Mouse (Mus musculus): ENCODE results near the gene Slc25a18. TPM values are rescaled to one million over a fixed set of nuclear protein-coding genes. Genes with fewer than 3 reads are reported as not detected.

Gene Slc25a18
- polyA plus RNA-seq, 1 experiment from 2014 or later: 0.17 TPM

DNA sequence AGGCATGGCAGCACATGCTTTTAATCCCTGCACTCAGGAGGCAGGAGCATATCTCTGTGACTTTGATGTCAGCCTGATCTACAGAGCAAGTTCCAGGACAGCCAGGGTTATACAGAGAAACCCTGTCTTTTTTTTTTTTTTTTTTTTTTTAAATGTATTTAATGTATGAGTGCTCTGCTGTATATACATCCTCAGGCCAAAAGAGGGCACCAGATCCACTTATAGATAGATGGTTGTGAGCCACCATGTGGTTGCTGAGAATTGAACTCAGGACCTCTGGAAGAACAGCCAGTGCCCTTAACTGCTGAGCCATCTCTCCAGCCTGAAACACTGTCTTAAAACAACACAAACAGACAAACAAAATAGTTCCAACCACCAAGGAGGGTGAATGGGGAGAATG is 15.5 kb downstream of the Slc25a18 start:
- peaks cover 31% of the 10 kb centered on the region for H3K4me1 ChIP-seq (ENCODE audit: control insufficient read depth, low read depth, low read length)
- peaks cover 23% of the 10 kb centered on the region for H3K36me3 ChIP-seq (ENCODE audit: control insufficient read depth, insufficient read depth)
- no peak overlapping the region for H3K27ac ChIP-seq (ENCODE audit: low read length)

GRCm38 (mm10) chr6:120790153-120790552 is 16.8 kb downstream of the Slc25a18 start:
- Histone ChIP-seq H3K9ac (ENCODE audit: low read depth, low read length) (no peak overlapping the region), H3K4me2 (ENCODE audit: low read depth, low read length) (no peak overlapping the region), H3K36me3 (ENCODE audit: control insufficient read depth, insufficient read depth) (peaks cover 35% of the 10 kb centered on the region), H3K4me1 (ENCODE audit: control insufficient read depth, low read depth, low read length) (peaks cover 27% of the 10 kb centered on the region), H3K9me3 (replicated peaks; ENCODE audit: control insufficient read depth, low read length) (no peaks in the 10 kb centered on the region), H3K4me3 (ENCODE audit: low read depth, low read length) (no peak overlapping the region), H3K27ac (ENCODE audit: low read length) (no peak overlapping the region), H3K27me3 (ENCODE audit: control insufficient read depth, insufficient read depth, low read depth, low read length) (no peaks in the 10 kb centered on the region)
- ATAC-seq (ENCODE audit: low read depth): peak; percentile 77
- 62% methylated on average over 10 of the region's 11 CpGs for WGBS (ENCODE audit: insufficient replicate concordance)

More for the DNA sequence above, 15.5 kb downstream of the Slc25a18 start:
- no peak overlapping the region for H3K4me2 ChIP-seq (ENCODE audit: low read depth, low read length)
- no peaks in the 10 kb centered on the region for H3K9me3 ChIP-seq (replicated peaks; ENCODE audit: control insufficient read depth, low read length)
- H3K4me3 ChIP-seq (ENCODE audit: low read depth, low read length): no peak overlapping the region
- H3K27me3 ChIP-seq (ENCODE audit: control insufficient read depth, insufficient read depth, low read depth, low read length): no peaks in the 10 kb centered on the region
- ATAC-seq (ENCODE audit: low read depth): no peak
- H3K9ac ChIP-seq (ENCODE audit: low read depth, low read length): no peak overlapping the region

- H3K9ac ChIP-seq (ENCODE audit: low read depth, low read length): no peak overlapping the region
- peaks cover 41% of the 10 kb centered on the region for H3K36me3 ChIP-seq (ENCODE audit: control insufficient read depth, insufficient read depth)
- H3K4me3 ChIP-seq (ENCODE audit: low read depth, low read length): no peak overlapping the region
- no peaks in the 10 kb centered on the region for H3K9me3 ChIP-seq (replicated peaks; ENCODE audit: control insufficient read depth, low read length)
- no peak overlapping the region for H3K27ac ChIP-seq (ENCODE audit: low read length)
- peaks cover 27% of the 10 kb centered on the region for H3K4me1 ChIP-seq (ENCODE audit: control insufficient read depth, low read depth, low read length)
- ATAC-seq (ENCODE audit: low read depth): no peak
- 71% methylated on average over 5 of the region's 5 CpGs for WGBS (ENCODE audit: insufficient replicate concordance)
- no peaks in the 10 kb centered on the region for H3K27me3 ChIP-seq (ENCODE audit: control insufficient read depth, insufficient read depth, low read depth, low read length)
- H3K4me2 ChIP-seq (ENCODE audit: low read depth, low read length): no peak overlapping the region
These were observed 17.3 kb downstream of the Slc25a18 start for GRCm38 (mm10) chr6:120790717-120791116.

DNA sequence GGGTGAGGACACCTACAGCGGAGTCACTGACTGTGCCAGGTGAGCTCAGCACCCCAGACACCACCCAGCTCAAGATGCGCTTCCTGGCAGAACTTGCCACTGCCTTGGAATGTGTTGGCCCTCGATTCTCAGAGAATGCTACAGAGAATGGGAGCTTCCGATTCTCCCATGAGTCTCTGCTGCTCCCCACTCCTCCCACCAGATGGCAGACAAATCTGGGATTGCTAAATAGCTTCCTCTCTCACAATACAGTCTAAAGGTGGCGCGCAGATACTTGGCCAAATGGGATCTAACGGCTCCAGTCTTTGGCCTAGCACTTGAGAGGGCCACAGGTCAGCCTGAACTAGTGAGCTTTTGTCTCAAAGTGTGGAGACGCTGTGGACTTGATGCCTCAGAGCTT is 19.6 kb downstream of the Slc25a18 start:
- Histone ChIP-seq H3K27ac (ENCODE audit: low read length) (no peak overlapping the region), H3K4me3 (ENCODE audit: low read depth, low read length) (no peak overlapping the region), H3K9ac (ENCODE audit: low read depth, low read length) (no peak overlapping the region), H3K27me3 (ENCODE audit: control insufficient read depth, insufficient read depth, low read depth, low read length) (no peaks in the 10 kb centered on the region), H3K9me3 (replicated peaks; ENCODE audit: control insufficient read depth, low read length) (no peaks in the 10 kb centered on the region), H3K4me1 (ENCODE audit: control insufficient read depth, low read depth, low read length) (peaks cover 21% of the 10 kb centered on the region), H3K36me3 (ENCODE audit: control insufficient read depth, insufficient read depth) (peaks cover 62% of the 10 kb centered on the region), H3K4me2 (ENCODE audit: low read depth, low read length) (no peak overlapping the region)
- no peak for ATAC-seq (ENCODE audit: low read depth)
- WGBS (ENCODE audit: insufficient replicate concordance): 84% methylated on average over 8 of the region's 8 CpGs

GRCm38 (mm10) chr6:120795422-120796086 is 22.2 kb downstream of the Slc25a18 start:
- H3K9me3 ChIP-seq (replicated peaks; ENCODE audit: control insufficient read depth, low read length): no peaks in the 10 kb centered on the region
- H3K27ac ChIP-seq (ENCODE audit: low read length): no peak overlapping the region
- no peak for ATAC-seq (ENCODE audit: low read depth)
- no peaks in the 10 kb centered on the region for H3K27me3 ChIP-seq (ENCODE audit: control insufficient read depth, insufficient read depth, low read depth, low read length)
- H3K36me3 ChIP-seq (ENCODE audit: control insufficient read depth, insufficient read depth): peaks cover 85% of the 10 kb centered on the region
- peaks cover 6% of the 10 kb centered on the region for H3K4me1 ChIP-seq (ENCODE audit: control insufficient read depth, low read depth, low read length)
- H3K4me2 ChIP-seq (ENCODE audit: low read depth, low read length): no peak overlapping the region
- WGBS (ENCODE audit: insufficient replicate concordance): 22% methylated on average over 5 of the region's 5 CpGs
- H3K9ac ChIP-seq (ENCODE audit: low read depth, low read length): no peak overlapping the region
- H3K4me3 ChIP-seq (ENCODE audit: low read depth, low read length): no peak overlapping the region

DNA sequence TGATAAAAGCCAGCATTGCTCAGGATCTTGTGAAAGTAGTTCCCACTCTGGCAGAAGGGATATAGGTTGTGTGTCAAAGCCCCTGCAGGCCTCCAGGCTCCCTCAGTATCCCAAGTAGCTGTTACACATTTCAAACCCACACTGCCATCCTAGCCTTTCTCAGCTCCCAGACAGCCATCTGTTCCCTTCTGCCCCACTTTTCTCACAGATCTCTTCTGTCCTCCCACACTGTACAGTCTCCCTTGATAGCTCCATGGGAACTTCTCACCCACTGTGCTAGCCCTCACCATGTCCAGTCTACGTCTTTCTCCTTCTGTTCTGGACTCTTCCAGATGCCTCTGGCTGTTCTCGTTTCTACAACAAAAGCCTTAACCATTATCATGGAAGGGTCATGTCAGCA is 22.7 kb downstream of the Slc25a18 start:
- H3K27ac ChIP-seq (ENCODE audit: low read length): no peak overlapping the region
- H3K36me3 ChIP-seq (ENCODE audit: control insufficient read depth, insufficient read depth): peaks cover 91% of the 10 kb centered on the region
- H3K4me2 ChIP-seq (ENCODE audit: low read depth, low read length): no peak overlapping the region
- H3K4me1 ChIP-seq (ENCODE audit: control insufficient read depth, low read depth, low read length): peaks cover under 1% of the 10 kb centered on the region
- 72% methylated on average over 2 of the region's 2 CpGs for WGBS (ENCODE audit: insufficient replicate concordance)
- H3K9ac ChIP-seq (ENCODE audit: low read depth, low read length): no peak overlapping the region
- no peak overlapping the region for H3K4me3 ChIP-seq (ENCODE audit: low read depth, low read length)
- H3K9me3 ChIP-seq (replicated peaks; ENCODE audit: control insufficient read depth, low read length): no peaks in the 10 kb centered on the region
- H3K27me3 ChIP-seq (ENCODE audit: control insufficient read depth, insufficient read depth, low read depth, low read length): no peaks in the 10 kb centered on the region
- no peak for ATAC-seq (ENCODE audit: low read depth)

- ATAC-seq (ENCODE audit: low read depth): no peak
- Histone ChIP-seq H3K9ac (ENCODE audit: low read depth, low read length) (no peak overlapping the region), H3K4me3 (ENCODE audit: low read depth, low read length) (no peak overlapping the region), H3K4me2 (ENCODE audit: low read depth, low read length) (no peak overlapping the region), H3K9me3 (replicated peaks; ENCODE audit: control insufficient read depth, low read length) (no peaks in the 10 kb centered on the region), H3K36me3 (ENCODE audit: control insufficient read depth, insufficient read depth) (peaks cover 94% of the 10 kb centered on the region), H3K27me3 (ENCODE audit: control insufficient read depth, insufficient read depth, low read depth, low read length) (no peaks in the 10 kb centered on the region), H3K27ac (ENCODE audit: low read length) (no peak overlapping the region), H3K4me1 (ENCODE audit: control insufficient read depth, low read depth, low read length) (no peaks in the 10 kb centered on the region; the same call in 1 of the 2 replicates)
- WGBS (ENCODE audit: insufficient replicate concordance): 83% methylated on average over 7 of the region's 7 CpGs
These were observed 24.6 kb downstream of the Slc25a18 start for GRCm38 (mm10) chr6:120798019-120798418.

DNA sequence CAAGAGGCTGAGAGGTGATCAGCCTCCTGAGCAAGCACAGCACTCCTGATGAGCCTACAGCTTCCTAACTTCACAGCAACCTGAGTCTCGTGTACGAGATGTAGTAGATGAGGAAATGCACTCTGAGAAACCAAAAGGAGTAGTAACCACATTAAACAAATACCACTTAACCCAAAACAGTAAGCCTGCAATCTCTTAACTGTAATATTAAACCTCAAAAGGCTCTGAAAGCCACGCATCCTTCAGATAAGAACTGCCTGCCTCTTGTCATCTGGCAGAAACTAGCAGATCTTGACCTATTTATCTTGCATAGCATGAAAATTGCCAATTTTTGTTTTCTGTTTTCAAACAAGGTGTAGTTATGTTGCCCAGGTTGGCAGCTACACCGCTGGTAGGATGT is 25.5 kb downstream of the Slc25a18 start:
- Histone ChIP-seq H3K4me2 (ENCODE audit: low read depth, low read length) (no peak overlapping the region), H3K36me3 (ENCODE audit: control insufficient read depth, insufficient read depth) (peaks cover 94% of the 10 kb centered on the region), H3K4me1 (ENCODE audit: control insufficient read depth, low read depth, low read length) (no peaks in the 10 kb centered on the region), H3K27me3 (ENCODE audit: control insufficient read depth, insufficient read depth, low read depth, low read length) (no peaks in the 10 kb centered on the region), H3K9me3 (replicated peaks; ENCODE audit: control insufficient read depth, low read length) (no peaks in the 10 kb centered on the region), H3K9ac (ENCODE audit: low read depth, low read length) (no peak overlapping the region), H3K27ac (ENCODE audit: low read length) (no peak overlapping the region), H3K4me3 (ENCODE audit: low read depth, low read length) (no peak overlapping the region)
- WGBS (ENCODE audit: insufficient replicate concordance): 62% methylated on average over 4 of the region's 4 CpGs
- no peak for ATAC-seq (ENCODE audit: low read depth)

DNA sequence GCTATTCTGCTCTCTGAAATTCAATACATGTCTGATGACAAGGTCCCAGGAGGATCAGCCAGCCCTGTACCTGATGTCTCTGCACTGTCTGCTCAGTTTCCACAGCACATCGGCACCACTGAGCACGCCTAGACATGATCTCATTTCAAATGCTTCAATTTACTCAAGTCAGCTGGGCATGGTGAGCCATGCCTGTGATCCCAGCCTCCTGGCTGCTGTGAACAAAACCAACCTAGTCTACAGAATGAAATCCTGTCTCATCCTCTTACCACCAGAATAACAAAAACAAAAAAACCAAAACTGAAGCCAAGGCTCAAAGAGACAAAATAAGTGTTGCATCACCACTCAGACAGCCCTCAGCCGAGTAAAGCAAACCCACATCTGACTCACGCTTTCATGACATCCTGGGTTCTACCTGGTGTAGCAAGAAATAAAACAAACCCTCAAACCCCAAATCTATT is 26.2 kb downstream of the Slc25a18 start:
- Histone ChIP-seq H3K9ac (ENCODE audit: low read depth, low read length) (no peak overlapping the region), H3K4me3 (ENCODE audit: low read depth, low read length) (no peak overlapping the region), H3K36me3 (ENCODE audit: control insufficient read depth, insufficient read depth) (peaks cover 93% of the 10 kb centered on the region), H3K4me1 (ENCODE audit: control insufficient read depth, low read depth, low read length) (no peaks in the 10 kb centered on the region), H3K27ac (ENCODE audit: low read length) (no peak overlapping the region), H3K27me3 (ENCODE audit: control insufficient read depth, insufficient read depth, low read depth, low read length) (no peaks in the 10 kb centered on the region), H3K9me3 (replicated peaks; ENCODE audit: control insufficient read depth, low read length) (no peaks in the 10 kb centered on the region), H3K4me2 (ENCODE audit: low read depth, low read length) (no peak overlapping the region)
- 78% methylated on average over 4 of the region's 4 CpGs for WGBS (ENCODE audit: insufficient replicate concordance)
- no peak for ATAC-seq (ENCODE audit: low read depth)
